Mouse (Mus musculus): ENCODE data around the gene Neurl4. TPM values are rescaled to one million over a fixed set of nuclear protein-coding genes. Genes with fewer than 3 reads are reported as not detected.
"Not testable (repeated sequence)": the region's sequence is repeated elsewhere in the genome, so short reads cannot be mapped to it uniquely, and the experiment has no call there.

Gene Neurl4
- polyA plus RNA-seq, 1 experiment = 16.9 TPM

DNA sequence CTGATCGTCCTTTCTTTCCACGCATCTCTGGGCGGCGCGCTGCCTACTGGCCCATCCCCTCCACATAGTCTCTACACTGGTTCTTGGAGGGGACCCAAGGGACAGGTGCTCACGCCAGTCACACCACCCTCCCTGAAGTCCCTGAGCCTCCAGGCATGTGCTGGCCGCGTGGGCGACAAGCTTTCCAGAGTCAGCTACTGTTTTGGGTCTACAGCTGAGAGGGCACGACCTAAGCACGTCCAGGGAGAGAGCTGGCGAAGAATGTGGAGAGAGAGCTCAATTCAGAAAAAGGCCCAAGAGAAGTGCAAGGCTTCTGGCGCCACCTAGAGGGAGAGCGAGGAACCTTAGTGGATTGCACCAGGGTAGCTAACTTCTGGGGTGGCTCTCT lies 47.9 kb downstream of the Neurl4 start:
- Histone ChIP-seq H3K4me3 (ENCODE audit: insufficient read depth, low read length) (peak overlapping the region; percentile 41), H3K4me1 (ENCODE audit: control insufficient read depth, insufficient read depth, low read length) (peaks cover 5% of the 10 kb centered on the region; the same call in 1 of the 2 replicates), H3K27ac (ENCODE audit: insufficient read depth, low read depth, low read length) (no peak overlapping the region)
- TF ChIP-seq POLR2A (IDR thresholded peaks at IDR 0.05; ENCODE audit: borderline replicate concordance, low read depth, low read length) (no peak), CTCF (IDR thresholded peaks at IDR 0.05; ENCODE audit: low read depth, low read length) (peak; percentile 76)

DNA sequence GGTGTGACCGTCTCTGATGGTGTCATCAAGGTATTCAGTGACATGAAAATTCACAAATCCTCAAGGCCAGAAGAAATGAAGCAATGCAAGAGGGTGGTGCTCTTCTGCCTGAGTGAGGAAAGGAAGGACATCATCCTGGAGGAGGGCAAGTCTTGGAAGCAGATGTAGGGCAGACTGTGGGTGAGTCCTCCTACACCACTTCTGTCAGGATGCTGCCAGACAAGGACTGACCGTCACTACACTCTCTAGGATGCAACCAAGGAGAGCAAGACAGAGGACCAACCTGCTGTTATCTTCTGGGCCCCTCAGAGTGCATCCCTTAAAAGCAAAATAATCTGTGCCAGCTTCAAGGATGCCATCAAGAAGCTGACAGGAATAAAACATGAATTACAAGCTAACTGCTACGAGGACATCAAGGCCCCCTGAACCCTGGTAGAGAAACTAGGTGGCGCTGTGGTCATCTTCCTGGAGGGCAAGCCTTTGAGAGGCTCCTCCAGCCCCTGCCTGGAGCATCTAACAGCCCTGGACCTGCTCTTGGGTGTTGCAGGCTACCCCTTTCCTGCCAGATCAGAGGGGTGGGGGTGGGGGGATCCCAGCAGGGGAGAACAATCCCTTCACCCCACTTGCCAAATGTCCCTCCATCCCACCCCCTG lies 50.1 kb downstream of the Neurl4 start:
- Histone ChIP-seq H3K4me1 (ENCODE audit: control insufficient read depth, insufficient read depth, low read length) (peaks cover 5% of the 10 kb centered on the region; the same call in 1 of the 2 replicates), H3K27ac (ENCODE audit: insufficient read depth, low read depth, low read length) (no peak overlapping the region), H3K4me3 (ENCODE audit: insufficient read depth, low read length) (no peak overlapping the region)
- TF ChIP-seq CTCF (IDR thresholded peaks at IDR 0.05; ENCODE audit: low read depth, low read length) (peak; percentile 13; the same call in 1 of the 2 replicates), POLR2A (IDR thresholded peaks at IDR 0.05; ENCODE audit: borderline replicate concordance, low read depth, low read length) (no peak)

DNA sequence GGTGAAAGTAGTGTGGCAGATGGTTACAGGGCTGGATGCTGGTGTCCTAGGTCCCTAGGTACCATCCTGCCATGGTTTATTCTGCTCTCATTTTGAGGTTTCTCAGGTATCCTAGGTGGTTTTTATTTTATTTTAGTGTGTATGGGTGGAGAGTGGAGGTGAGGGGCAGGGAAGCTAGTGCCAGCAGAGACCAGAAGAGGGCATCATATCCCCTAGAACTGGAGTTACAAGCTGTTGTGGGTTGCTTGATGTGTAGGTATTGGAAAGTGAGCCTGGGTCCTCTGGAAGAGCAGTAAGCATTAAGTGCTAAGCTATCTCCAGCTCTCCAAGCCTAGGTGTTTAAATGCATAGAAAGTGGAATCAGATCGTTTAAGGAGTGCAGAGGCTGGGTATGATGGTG lies 51.4 kb downstream of the Neurl4 start:
- Histone ChIP-seq H3K27ac (ENCODE audit: insufficient read depth, low read depth, low read length) (no peak overlapping the region), H3K4me3 (ENCODE audit: insufficient read depth, low read length) (no peak overlapping the region), H3K4me1 (ENCODE audit: control insufficient read depth, insufficient read depth, low read length) (peaks cover 5% of the 10 kb centered on the region; the same call in 1 of the 2 replicates)
- no peak for TF ChIP-seq CTCF (IDR thresholded peaks at IDR 0.05; ENCODE audit: low read depth, low read length)
- no peak for TF ChIP-seq POLR2A (IDR thresholded peaks at IDR 0.05; ENCODE audit: borderline replicate concordance, low read depth, low read length)

DNA sequence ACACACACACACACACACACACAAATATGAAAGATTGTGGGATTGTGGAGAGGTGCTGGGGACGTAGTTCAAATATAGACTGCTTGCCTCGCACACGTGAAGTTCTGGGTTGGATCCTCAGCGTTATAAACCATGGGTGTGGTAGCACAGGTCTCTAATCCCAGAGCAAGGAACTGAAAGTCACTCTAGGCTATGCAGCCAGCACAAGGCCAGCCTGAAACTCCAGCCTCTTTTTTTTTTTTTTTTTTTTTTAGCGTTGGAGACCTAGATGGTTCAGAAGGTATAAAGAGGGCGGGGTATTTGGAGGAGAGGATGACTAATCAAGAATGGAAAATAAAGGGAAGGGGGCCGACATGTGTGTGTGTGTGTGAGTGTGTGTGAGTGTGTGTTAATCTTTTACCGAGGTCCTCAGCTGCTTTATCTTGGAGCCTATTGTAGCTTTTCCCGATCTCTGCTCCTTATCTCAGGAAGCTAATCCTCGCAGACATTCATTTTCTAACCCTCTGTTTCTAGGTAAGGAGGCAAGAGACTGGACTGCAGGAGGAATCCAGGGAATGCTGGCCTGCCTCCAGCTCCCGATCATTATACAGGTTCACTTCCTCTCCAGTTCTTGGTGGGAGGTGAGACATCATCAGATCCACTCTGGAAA lies 52.5 kb downstream of the Neurl4 start:
- TF ChIP-seq CTCF (IDR thresholded peaks at IDR 0.05; ENCODE audit: low read depth, low read length) = no peak
- no peak for TF ChIP-seq POLR2A (IDR thresholded peaks at IDR 0.05; ENCODE audit: borderline replicate concordance, low read depth, low read length)

DNA sequence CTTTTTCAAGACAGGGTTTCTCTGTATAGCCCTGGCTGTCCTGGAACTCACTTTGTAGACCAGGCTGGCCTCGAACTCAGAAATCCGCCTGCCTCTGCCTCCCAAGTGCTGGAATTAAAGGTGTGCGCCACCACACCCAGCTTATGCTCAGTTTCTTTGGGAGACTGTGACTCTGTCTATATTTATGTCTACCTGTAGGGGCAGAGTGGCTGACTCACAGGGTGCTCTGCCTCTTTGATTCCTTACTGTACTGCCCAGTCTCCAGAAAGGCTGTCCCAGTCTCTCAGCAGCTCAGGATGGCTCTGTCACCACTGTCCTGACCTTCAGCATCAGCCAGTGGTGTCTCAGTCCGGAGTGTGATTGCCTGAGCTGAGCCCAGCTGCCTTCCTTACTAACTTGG lies 54.7 kb downstream of the Neurl4 start:
- H3K27ac ChIP-seq (ENCODE audit: insufficient read depth, low read depth, low read length); H3K4me3 ChIP-seq (ENCODE audit: insufficient read depth, low read length); H3K4me1 ChIP-seq (ENCODE audit: control insufficient read depth, insufficient read depth, low read length): not testable (repeated sequence)

More for the DNA sequence above, 52.5 kb downstream of the Neurl4 start:
- Histone ChIP-seq H3K4me1 (ENCODE audit: control insufficient read depth, insufficient read depth, low read length) (peaks cover 4% of the 10 kb centered on the region; the same call in 1 of the 2 replicates), H3K27ac (ENCODE audit: insufficient read depth, low read depth, low read length) (no peak overlapping the region), H3K4me3 (ENCODE audit: insufficient read depth, low read length) (no peak overlapping the region)

DNA sequence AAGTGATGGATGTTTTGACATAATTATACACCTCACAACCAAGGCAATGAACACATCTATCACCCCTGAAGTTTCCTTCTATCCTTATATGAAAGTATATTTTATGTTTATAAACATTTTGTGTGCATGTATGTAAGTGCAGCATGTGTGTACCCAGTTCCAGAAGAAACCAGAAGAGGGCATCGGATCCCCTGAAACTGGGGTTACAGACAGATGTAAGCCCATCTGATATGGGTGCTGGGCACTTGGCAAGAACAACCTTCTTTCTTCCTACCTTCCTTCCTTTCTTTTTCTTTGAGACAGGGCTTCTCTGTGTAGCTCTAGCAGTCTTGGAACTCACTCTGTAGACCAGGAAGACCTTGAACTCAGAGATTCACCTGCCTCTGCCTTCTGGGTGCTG lies 55.3 kb downstream of the Neurl4 start:
- H3K27ac ChIP-seq (ENCODE audit: insufficient read depth, low read depth, low read length) = no peak overlapping the region
- no peaks in the 10 kb centered on the region for H3K4me1 ChIP-seq (ENCODE audit: control insufficient read depth, insufficient read depth, low read length)
- no peak overlapping the region for H3K4me3 ChIP-seq (ENCODE audit: insufficient read depth, low read length)
- TF ChIP-seq POLR2A (IDR thresholded peaks at IDR 0.05; ENCODE audit: borderline replicate concordance, low read depth, low read length) = no peak
- no peak for TF ChIP-seq CTCF (IDR thresholded peaks at IDR 0.05; ENCODE audit: low read depth, low read length)

DNA sequence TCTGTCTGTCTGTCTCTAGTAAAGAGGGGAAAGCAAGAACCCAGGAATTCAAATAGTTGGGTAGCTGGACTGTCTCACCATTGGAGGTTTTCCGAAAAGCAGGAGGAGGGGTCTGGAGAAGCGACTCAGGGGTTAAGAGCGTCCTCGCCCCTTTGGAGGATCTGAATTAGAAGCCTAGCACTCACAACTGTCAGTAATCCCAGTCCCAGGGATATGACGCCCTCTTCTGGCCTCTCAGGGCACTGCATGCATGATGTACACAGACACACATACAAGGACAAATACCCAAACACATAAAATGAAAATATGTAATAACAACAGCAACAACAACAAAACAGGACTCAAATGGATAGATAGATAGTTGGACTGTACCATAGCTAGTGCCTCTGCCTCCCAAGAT lies 59.7 kb downstream of the Neurl4 start:
- H3K4me1 ChIP-seq (ENCODE audit: control insufficient read depth, insufficient read depth, low read length) = no peaks in the 10 kb centered on the region
- TF ChIP-seq POLR2A (IDR thresholded peaks at IDR 0.05; ENCODE audit: borderline replicate concordance, low read depth, low read length) (no peak), CTCF (IDR thresholded peaks at IDR 0.05; ENCODE audit: low read depth, low read length) (peak; percentile 54; the same call in 1 of the 2 replicates)
- H3K4me3 ChIP-seq (ENCODE audit: insufficient read depth, low read length) = no peak overlapping the region
- H3K27ac ChIP-seq (ENCODE audit: insufficient read depth, low read depth, low read length) = no peak overlapping the region

DNA sequence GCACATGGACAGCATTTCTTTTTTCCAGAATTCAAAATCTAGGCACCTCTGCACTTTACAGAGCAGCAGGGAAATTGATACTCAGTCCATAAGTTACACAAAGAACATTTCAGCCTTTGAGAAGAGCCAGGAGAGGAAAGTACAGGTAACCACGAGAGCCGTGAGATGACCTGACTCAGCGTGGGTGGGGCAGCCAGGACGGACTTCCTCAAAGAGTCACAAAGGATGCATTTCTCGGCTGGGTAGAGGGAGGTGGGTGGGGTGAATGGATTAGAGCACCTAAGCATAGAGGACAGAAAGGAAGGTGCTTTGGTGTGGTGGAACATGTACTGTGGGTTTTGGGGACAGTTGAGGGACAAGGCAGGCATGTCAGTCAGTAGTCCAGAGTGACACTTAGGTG lies 61.0 kb downstream of the Neurl4 start:
- TF ChIP-seq CTCF (IDR thresholded peaks at IDR 0.05; ENCODE audit: low read depth, low read length) (no peak), POLR2A (IDR thresholded peaks at IDR 0.05; ENCODE audit: borderline replicate concordance, low read depth, low read length) (no peak)
- Histone ChIP-seq H3K4me1 (ENCODE audit: control insufficient read depth, insufficient read depth, low read length) (no peaks in the 10 kb centered on the region), H3K4me3 (ENCODE audit: insufficient read depth, low read length) (no peak overlapping the region), H3K27ac (ENCODE audit: insufficient read depth, low read depth, low read length) (no peak overlapping the region)

Other genes with a start within 250 kb of the Neurl4 start
- not detected in 2 replicates for gene Sox15, start 245.8 kb upstream of the Neurl4 start, polyA plus RNA-seq (2012; ENCODE audit: insufficient read depth, insufficient read length, missing spikeins)
- 64.2 and 68.9 TPM in 2 replicates for gene Mpdu1, start 238.4 kb upstream of the Neurl4 start, polyA plus RNA-seq (2012; ENCODE audit: insufficient read depth, insufficient read length, missing spikeins)
- gene Cd68, start 234.9 kb upstream of the Neurl4 start, polyA plus RNA-seq (2012; ENCODE audit: insufficient read depth, insufficient read length, missing spikeins) = 1,401 and 1,598 TPM in 2 replicates
- gene Eif4a1, start 228.6 kb upstream of the Neurl4 start, polyA plus RNA-seq (2012; ENCODE audit: insufficient read depth, insufficient read length, missing spikeins) = 303 and 319 TPM in 2 replicates
- 120 and 131 TPM in 2 replicates for gene Senp3, start 219.0 kb upstream of the Neurl4 start, polyA plus RNA-seq (2012; ENCODE audit: insufficient read depth, insufficient read length, missing spikeins)
- 20.8 and 23.9 TPM in 2 replicates for gene Tnfsf13, start 215.3 kb upstream of the Neurl4 start, polyA plus RNA-seq (2012; ENCODE audit: insufficient read depth, insufficient read length, missing spikeins)
- gene Tnfsf12, start 205.2 kb upstream of the Neurl4 start, polyA plus RNA-seq (2012; ENCODE audit: insufficient read depth, insufficient read length, missing spikeins) = 97.6 and 101 TPM in 2 replicates
- gene Tnfsfm13, start 205.0 kb upstream of the Neurl4 start, polyA plus RNA-seq (2012; ENCODE audit: insufficient read depth, insufficient read length, missing spikeins) = 43.9 and 59.4 TPM in 2 replicates
- 46.5 and 69.7 TPM in 2 replicates for gene Polr2a, start 142.4 kb upstream of the Neurl4 start, polyA plus RNA-seq (2012; ENCODE audit: insufficient read depth, insufficient read length, missing spikeins)
- gene Slc35g3, start 139.1 kb upstream of the Neurl4 start, polyA plus RNA-seq (2012; ENCODE audit: insufficient read depth, insufficient read length, missing spikeins) = not detected in 2 replicates
- gene Zbtb4, start 135.2 kb upstream of the Neurl4 start, polyA plus RNA-seq (2012; ENCODE audit: insufficient read depth, insufficient read length, missing spikeins) = 28.8 and 38.2 TPM in 2 replicates
- 1.0 and 1.8 TPM in 2 replicates for gene Chrnb1, start 105.1 kb upstream of the Neurl4 start, polyA plus RNA-seq (2012; ENCODE audit: insufficient read depth, insufficient read length, missing spikeins)
- gene Fgf11, start 99.2 kb upstream of the Neurl4 start, polyA plus RNA-seq (2012; ENCODE audit: insufficient read depth, insufficient read length, missing spikeins) = 27.9 and 29.7 TPM in 2 replicates
- not detected in 2 replicates for gene Tmem102, start 95.4 kb upstream of the Neurl4 start, polyA plus RNA-seq (2012; ENCODE audit: insufficient read depth, insufficient read length, missing spikeins)
- not detected in 2 replicates for gene Gm39566, start 85.8 kb upstream of the Neurl4 start, polyA plus RNA-seq (2012; ENCODE audit: insufficient read depth, insufficient read length, missing spikeins)
- gene Spem2, start 82.6 kb upstream of the Neurl4 start, polyA plus RNA-seq (2012; ENCODE audit: insufficient read depth, insufficient read length, missing spikeins) = not detected in 2 replicates
- gene Spem1, start 78.9 kb upstream of the Neurl4 start, polyA plus RNA-seq (2012; ENCODE audit: insufficient read depth, insufficient read length, missing spikeins) = not detected in 2 replicates
- gene Nlgn2, start 63.3 kb upstream of the Neurl4 start, polyA plus RNA-seq (2012; ENCODE audit: insufficient read depth, insufficient read length, missing spikeins) = 9.9 and 10.9 TPM in 2 replicates
- gene Tmem256, start 62.6 kb upstream of the Neurl4 start, polyA plus RNA-seq (2012; ENCODE audit: insufficient read depth, insufficient read length, missing spikeins) = 253 and 279 TPM in 2 replicates
- 58.6 and 68.1 TPM in 2 replicates for gene Plscr3, start 54.7 kb upstream of the Neurl4 start, polyA plus RNA-seq (2012; ENCODE audit: insufficient read depth, insufficient read length, missing spikeins)
- not detected in 2 replicates for gene Tnk1, start 42.3 kb upstream of the Neurl4 start, polyA plus RNA-seq (2012; ENCODE audit: insufficient read depth, insufficient read length, missing spikeins)
- not detected in 2 replicates for gene Tmem95, start 23.1 kb upstream of the Neurl4 start, polyA plus RNA-seq (2012; ENCODE audit: insufficient read depth, insufficient read length, missing spikeins)
- 6.3 and 7.1 TPM in 2 replicates for gene Kctd11, start 19.7 kb upstream of the Neurl4 start, polyA plus RNA-seq (2012; ENCODE audit: insufficient read depth, insufficient read length, missing spikeins)
- 0.66 TPM in 1 of 2 replicates, not detected in the other for gene Acap1, start 5.5 kb upstream of the Neurl4 start, polyA plus RNA-seq (2012; ENCODE audit: insufficient read depth, insufficient read length, missing spikeins)
- 1.4 TPM in 1 of 2 replicates, not detected in the other for gene 2810408A11Rik, start 85 bp upstream of the Neurl4 start, polyA plus RNA-seq (2012; ENCODE audit: insufficient read depth, insufficient read length, missing spikeins)
- 92.8 and 103 TPM in 2 replicates for gene Gps2, start 12.8 kb downstream of the Neurl4 start, polyA plus RNA-seq (2012; ENCODE audit: insufficient read depth, insufficient read length, missing spikeins)
- gene Eif5a, start 20.9 kb downstream of the Neurl4 start, polyA plus RNA-seq (2012; ENCODE audit: insufficient read depth, insufficient read length, missing spikeins) = 326 and 347 TPM in 2 replicates
- not detected in 2 replicates for gene Ybx2, start 34.7 kb downstream of the Neurl4 start, polyA plus RNA-seq (2012; ENCODE audit: insufficient read depth, insufficient read length, missing spikeins)
- gene Slc2a4, start 47.1 kb downstream of the Neurl4 start, polyA plus RNA-seq (2012; ENCODE audit: insufficient read depth, insufficient read length, missing spikeins) = not detected in 2 replicates
- not detected in 2 replicates for gene Cldn7, start 63.7 kb downstream of the Neurl4 start, polyA plus RNA-seq (2012; ENCODE audit: insufficient read depth, insufficient read length, missing spikeins)
- gene Ctdnep1, start 80.1 kb downstream of the Neurl4 start, polyA plus RNA-seq (2012; ENCODE audit: insufficient read depth, insufficient read length, missing spikeins) = 176 and 194 TPM in 2 replicates
- 41.4 and 49.8 TPM in 2 replicates for gene Elp5, start 81.4 kb downstream of the Neurl4 start, polyA plus RNA-seq (2012; ENCODE audit: insufficient read depth, insufficient read length, missing spikeins)
- 1,001 and 1,002 TPM in 2 replicates for gene Gabarap, start 90.1 kb downstream of the Neurl4 start, polyA plus RNA-seq (2012; ENCODE audit: insufficient read depth, insufficient read length, missing spikeins)
- 77.6 and 78.1 TPM in 2 replicates for gene Phf23, start 94.7 kb downstream of the Neurl4 start, polyA plus RNA-seq (2012; ENCODE audit: insufficient read depth, insufficient read length, missing spikeins)
- 20.4 and 25.8 TPM in 2 replicates for gene Dvl2, start 99.5 kb downstream of the Neurl4 start, polyA plus RNA-seq (2012; ENCODE audit: insufficient read depth, insufficient read length, missing spikeins)
- gene Acadvl, start 114.3 kb downstream of the Neurl4 start, polyA plus RNA-seq (2012; ENCODE audit: insufficient read depth, insufficient read length, missing spikeins) = 46.4 and 51.3 TPM in 2 replicates
- gene Dlg4, start 115.9 kb downstream of the Neurl4 start, polyA plus RNA-seq (2012; ENCODE audit: insufficient read depth, insufficient read length, missing spikeins) = 31.1 and 34.0 TPM in 2 replicates
- gene Asgr1, start 153.0 kb downstream of the Neurl4 start, polyA plus RNA-seq (2012; ENCODE audit: insufficient read depth, insufficient read length, missing spikeins) = not detected in 2 replicates
- 1.4 and 2.3 TPM in 2 replicates for gene Asgr2, start 191.6 kb downstream of the Neurl4 start, polyA plus RNA-seq (2012; ENCODE audit: insufficient read depth, insufficient read length, missing spikeins)
- gene Mgl2, start 229.3 kb downstream of the Neurl4 start, polyA plus RNA-seq (2012; ENCODE audit: insufficient read depth, insufficient read length, missing spikeins) = 7.7 and 7.8 TPM in 2 replicates